ENCODE assay signal across 19 mouse cellular contexts in genomic region chr7:66448304-66448703, GRCm38 (mm10). TPM values are rescaled to one million over a fixed set of nuclear protein-coding genes. Genes with fewer than 3 reads are reported as not detected.
A peak's percentile ranks its signal among the peaks of the same experiment; 100 is the strongest.
DNase-seq lines count a peak whose midpoint lies in the region; ATAC-seq and TF ChIP-seq lines count a peak whose summit lies in the region.
"Had no signal": no experiment of that assay in that cellular context is flagged by ENCODE, and none has a peak within 500 bp of the region (broad histone marks: within the 10 kb centered on the region; RNA-seq: fewer than 3 reads in every experiment).

No protein-coding gene starts in this region.

- no peaks in the 10 kb centered on the region for H3K9me3 ChIP-seq in liver, embryonic 11.5 days (ENCODE audit: control insufficient read depth, low read length)
- no peaks in the 10 kb centered on the region for H3K9me3 ChIP-seq in liver, postnatal 0 days (ENCODE audit: low read length)
- H3K9me3 ChIP-seq: embryonic facial prominence, embryonic 12.5 days; forebrain, embryonic 15.5 days; hindbrain, embryonic 10.5 days; intestine, embryonic 15.5 days had no signal

- peaks cover 3% of the 10 kb centered on the region; the same call in 1 of the 2 replicates for H3K4me1 ChIP-seq in liver, embryonic 11.5 days (replicated peaks; ENCODE audit: control insufficient read depth, insufficient read depth, low read length)
- H3K4me1 ChIP-seq in liver, postnatal 0 days (ENCODE audit: insufficient read depth) = peaks cover 3% of the 10 kb centered on the region; the same call in 1 of the 2 replicates

- no peak for DNase-seq in liver, embryonic 11.5 days (ENCODE audit: low spot score)
- no peak for DNase-seq in liver, postnatal 0 days
- peak; percentile 55 for DNase-seq in ES-CJ7 (ENCODE audit: low read depth, low spot score)
- DNase-seq in MEL-GATA-1-ER (ENCODE audit: extremely low read depth, low read depth) = peak; percentile 60
- no peak for DNase-seq in layer of hippocampus, adult 11-12 months (ENCODE audit: low spot score)
- no peak for DNase-seq in right cerebral cortex, postnatal 10 days (ENCODE audit: low spot score in 2 of 2)
- DNase-seq: adrenal gland, postnatal 14 days; cerebellum, adult 11-12 months; cerebellum, adult 9-10 months; cerebellum, postnatal 25 days; gastrocnemius, postnatal 10 days; heart, adult 2 months; heart, postnatal 10 days had no signal

- no peak overlapping the region for H3K9ac ChIP-seq in liver, embryonic 11.5 days (ENCODE audit: low read depth, low read length)
- no peak overlapping the region for H3K9ac ChIP-seq in liver, postnatal 0 days (replicated peaks)
- H3K9ac ChIP-seq: embryonic facial prominence, embryonic 12.5 days; forebrain, embryonic 15.5 days; hindbrain, embryonic 14.5 days; intestine, embryonic 15.5 days had no signal

- H3K27ac ChIP-seq in liver, embryonic 11.5 days (ENCODE audit: low read depth, low read length) = no peak overlapping the region
- no peak overlapping the region for H3K27ac ChIP-seq in liver, postnatal 0 days (ENCODE audit: low read depth)
- H3K27ac ChIP-seq: embryonic facial prominence, embryonic 12.5 days; forebrain, embryonic 15.5 days; heart, adult 2 months; hindbrain, embryonic 10.5 days; hindbrain, embryonic 14.5 days; intestine, embryonic 15.5 days had no signal

- no peak for ATAC-seq in liver, embryonic 11.5 days (replicated peaks; ENCODE audit: low FRiP score)
- ATAC-seq in liver, postnatal 0 days = no peak
- ATAC-seq: activated CD4-positive, CD25-positive, alpha-beta regulatory T cell, adult 4 months; forebrain, embryonic 15.5 days; intestine, embryonic 15.5 days had no signal

- TF ChIP-seq EP300 in liver, postnatal 0 days (IDR thresholded peaks at IDR 0.05; ENCODE audit: low read depth) = no peak

- 42% methylated on average over 10 of the region's 10 CpGs for WGBS in liver, embryonic 11.5 days
- WGBS in liver, postnatal 0 days (ENCODE audit: insufficient replicate concordance) = 52% methylated on average over 10 of the region's 10 CpGs

- H3K4me2 ChIP-seq in liver, embryonic 11.5 days = peak overlapping the region; percentile 40; the same call in 1 of the 2 replicates
- no peak overlapping the region for H3K4me2 ChIP-seq in liver, postnatal 0 days (ENCODE audit: low read depth, low read length)
- H3K4me2 ChIP-seq: embryonic facial prominence, embryonic 12.5 days; forebrain, embryonic 15.5 days; hindbrain, embryonic 14.5 days; intestine, embryonic 15.5 days had no signal

- H3K36me3 ChIP-seq in liver, embryonic 11.5 days (ENCODE audit: control insufficient read depth, insufficient read depth, low read length) = no peaks in the 10 kb centered on the region
- no peaks in the 10 kb centered on the region for H3K36me3 ChIP-seq in liver, postnatal 0 days (replicated peaks; ENCODE audit: insufficient read depth, low read length)
- H3K36me3 ChIP-seq: embryonic facial prominence, embryonic 12.5 days; forebrain, embryonic 15.5 days; hindbrain, embryonic 10.5 days; intestine, embryonic 15.5 days had no signal

- no peaks in the 10 kb centered on the region for H3K27me3 ChIP-seq in liver, embryonic 11.5 days (replicated peaks; ENCODE audit: control insufficient read depth, insufficient read depth, low read length)
- H3K27me3 ChIP-seq in liver, postnatal 0 days (ENCODE audit: insufficient read depth, low read length) = 0 out of 2 replicates have a peak, but pooled peaks cover 3% of the 10 kb centered on the region
- H3K27me3 ChIP-seq: embryonic facial prominence, embryonic 12.5 days; forebrain, embryonic 15.5 days; intestine, embryonic 15.5 days had no signal

- no peak for TF ChIP-seq CTCF in liver, postnatal 0 days (IDR thresholded peaks at IDR 0.05; ENCODE audit: low read depth)

- no peak overlapping the region for H3K4me3 ChIP-seq in liver, embryonic 11.5 days (ENCODE audit: low read depth, low read length)
- no peak overlapping the region for H3K4me3 ChIP-seq in liver, postnatal 0 days (ENCODE audit: low read depth, low read length)
- H3K4me3 ChIP-seq: embryonic facial prominence, embryonic 12.5 days; forebrain, embryonic 15.5 days; heart, adult 2 months; hindbrain, embryonic 10.5 days; intestine, embryonic 15.5 days had no signal

RNA-seq across cellular contexts. Expression of gene Aldh1a3, which starts 21.0 kb away (rescaled TPM):
- 2.9 TPM in 2 replicates for polyA plus RNA-seq in liver, embryonic 11.5 days (2014; fragmentation: Nextera tagmentation; extraction: Ambion mirVana)
- 1.3 and 1.4 TPM in 2 replicates for polyA plus RNA-seq in liver, postnatal 0 days (2015; fragmentation: Nextera tagmentation; extraction: Ambion mirVana)

Comparison
In these comparisons a context has a peak if more than half of its experiments do, and no peak if none do; other contexts are left out.
1. DNase-seq: peak in ES-CJ7 (single experiment) and MEL-GATA-1-ER (single experiment); none in liver, embryonic 11.5 days (single experiment), liver, postnatal 0 days (single experiment), layer of hippocampus, adult 11-12 months (single experiment) and right cerebral cortex, postnatal 10 days (0 of 2).